Mouse (Mus musculus): ENCODE data around the gene 2010111I01Rik. TPM values are rescaled to one million over a fixed set of nuclear protein-coding genes. Genes with fewer than 3 reads are reported as not detected.
"Not testable (repeated sequence)": the region's sequence is repeated elsewhere in the genome, so short reads cannot be mapped to it uniquely, and the experiment has no call there.

Gene 2010111I01Rik
- polyA plus RNA-seq, 1 experiment, result not detected

- 83% methylated on average over 4 of the region's 4 CpGs for WGBS
- TF ChIP-seq CTCF (IDR thresholded peaks at IDR 0.05; ENCODE audit: insufficient read depth, low read depth, low read length) (no peak), POLR2A (IDR thresholded peaks at IDR 0.05; ENCODE audit: insufficient read depth, low read depth, low read length) (no peak)
- Histone ChIP-seq H3K27ac (ENCODE audit: insufficient read depth, low read depth, low read length) (no peak overlapping the region), H3K4me1 (ENCODE audit: control insufficient read depth, insufficient read depth, low read length) (peaks cover 4% of the 10 kb centered on the region; the same call in 1 of the 2 replicates), H3K4me3 (ENCODE audit: insufficient read depth, low read depth, low read length) (no peak overlapping the region)
Observed at GRCm38 (mm10) chr13:62973111-62973510, 8.4 kb downstream of the 2010111I01Rik start.

- Histone ChIP-seq H3K27ac (ENCODE audit: insufficient read depth, low read depth, low read length) (no peak overlapping the region), H3K4me1 (ENCODE audit: control insufficient read depth, insufficient read depth, low read length) (peaks cover 5% of the 10 kb centered on the region), H3K4me3 (ENCODE audit: insufficient read depth, low read depth, low read length) (no peak overlapping the region)
- TF ChIP-seq POLR2A (IDR thresholded peaks at IDR 0.05; ENCODE audit: insufficient read depth, low read depth, low read length) (no peak), CTCF (IDR thresholded peaks at IDR 0.05; ENCODE audit: insufficient read depth, low read depth, low read length) (no peak)
Observed at GRCm38 (mm10) chr13:62978104-62978503, 13.4 kb downstream of the 2010111I01Rik start.

DNA sequence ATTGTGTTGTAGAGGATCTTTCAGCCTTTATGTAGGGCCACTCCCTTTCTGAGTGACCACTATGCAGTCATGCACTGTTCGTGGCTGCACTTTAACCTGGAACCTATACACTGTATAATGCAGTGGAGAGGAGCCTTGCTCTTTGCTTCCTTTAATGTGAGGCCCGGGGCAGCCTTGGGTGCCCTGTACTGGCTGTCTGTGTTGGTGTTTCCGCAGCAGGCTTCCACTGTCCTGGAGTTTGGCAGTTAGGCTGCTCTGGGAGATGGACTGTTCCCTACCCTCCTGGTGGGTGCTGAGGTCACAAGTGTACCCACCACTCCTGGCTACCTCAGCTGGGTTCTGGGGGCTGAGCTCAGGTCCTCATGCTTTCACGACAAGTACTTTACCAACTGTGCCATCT, 14.1 kb downstream of the 2010111I01Rik start:
- Histone ChIP-seq H3K4me3 (ENCODE audit: insufficient read depth, low read depth, low read length) (no peak overlapping the region), H3K27ac (ENCODE audit: insufficient read depth, low read depth, low read length) (no peak overlapping the region), H3K4me1 (ENCODE audit: control insufficient read depth, insufficient read depth, low read length) (peaks cover 4% of the 10 kb centered on the region)
- WGBS, result 91% methylated on average over 4 of the region's 4 CpGs
- no peak for TF ChIP-seq POLR2A (IDR thresholded peaks at IDR 0.05; ENCODE audit: insufficient read depth, low read depth, low read length)
- TF ChIP-seq CTCF (IDR thresholded peaks at IDR 0.05; ENCODE audit: insufficient read depth, low read depth, low read length), result no peak

GRCm38 (mm10) chr13:62979215-62979614, 14.5 kb downstream of the 2010111I01Rik start:
- 89% methylated on average over 4 of the region's 4 CpGs for WGBS
- peaks cover 3% of the 10 kb centered on the region for H3K4me1 ChIP-seq (ENCODE audit: control insufficient read depth, insufficient read depth, low read length)
- H3K27ac ChIP-seq (ENCODE audit: insufficient read depth, low read depth, low read length), result no peak overlapping the region
- TF ChIP-seq CTCF (IDR thresholded peaks at IDR 0.05; ENCODE audit: insufficient read depth, low read depth, low read length), result no peak
- TF ChIP-seq POLR2A (IDR thresholded peaks at IDR 0.05; ENCODE audit: insufficient read depth, low read depth, low read length), result no peak
- no peak overlapping the region for H3K4me3 ChIP-seq (ENCODE audit: insufficient read depth, low read depth, low read length)

DNA sequence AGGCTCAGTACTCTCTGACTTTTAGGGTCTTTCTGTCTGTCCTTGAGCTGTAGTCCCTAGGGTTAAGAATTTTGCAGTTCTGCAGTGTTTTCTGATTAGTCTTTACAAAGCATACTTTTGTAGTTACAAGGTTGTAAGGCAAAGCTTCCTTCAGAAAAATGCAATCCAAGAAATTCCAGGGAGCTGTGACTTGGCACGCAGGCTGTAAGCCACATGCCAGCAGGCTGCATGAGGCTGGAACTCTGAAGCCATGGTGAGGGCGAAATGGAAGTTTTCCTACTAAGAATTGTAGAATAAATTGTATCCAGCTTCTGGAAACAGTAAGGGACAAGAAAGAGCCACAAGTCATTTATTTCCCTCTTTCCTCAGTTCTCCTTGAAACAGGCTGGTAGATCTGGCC, 15.4 kb downstream of the 2010111I01Rik start:
- no peak for TF ChIP-seq POLR2A (IDR thresholded peaks at IDR 0.05; ENCODE audit: insufficient read depth, low read depth, low read length)
- no peak for TF ChIP-seq CTCF (IDR thresholded peaks at IDR 0.05; ENCODE audit: insufficient read depth, low read depth, low read length)
- Histone ChIP-seq H3K4me3 (ENCODE audit: insufficient read depth, low read depth, low read length) (no peak overlapping the region), H3K27ac (ENCODE audit: insufficient read depth, low read depth, low read length) (no peak overlapping the region), H3K4me1 (ENCODE audit: control insufficient read depth, insufficient read depth, low read length) (peaks cover 3% of the 10 kb centered on the region)
- WGBS, result 57% methylated on average over 2 of the region's 2 CpGs

GRCm38 (mm10) chr13:62984485-62984884, 19.8 kb downstream of the 2010111I01Rik start:
- no peak overlapping the region for H3K4me3 ChIP-seq (ENCODE audit: insufficient read depth, low read depth, low read length)
- H3K27ac ChIP-seq (ENCODE audit: insufficient read depth, low read depth, low read length), result no peak overlapping the region
- H3K4me1 ChIP-seq (ENCODE audit: control insufficient read depth, insufficient read depth, low read length), result peaks cover 3% of the 10 kb centered on the region
- no peak for TF ChIP-seq CTCF (IDR thresholded peaks at IDR 0.05; ENCODE audit: insufficient read depth, low read depth, low read length)
- no peak for TF ChIP-seq POLR2A (IDR thresholded peaks at IDR 0.05; ENCODE audit: insufficient read depth, low read depth, low read length)
- 77% methylated on average over 3 of the region's 3 CpGs for WGBS

DNA sequence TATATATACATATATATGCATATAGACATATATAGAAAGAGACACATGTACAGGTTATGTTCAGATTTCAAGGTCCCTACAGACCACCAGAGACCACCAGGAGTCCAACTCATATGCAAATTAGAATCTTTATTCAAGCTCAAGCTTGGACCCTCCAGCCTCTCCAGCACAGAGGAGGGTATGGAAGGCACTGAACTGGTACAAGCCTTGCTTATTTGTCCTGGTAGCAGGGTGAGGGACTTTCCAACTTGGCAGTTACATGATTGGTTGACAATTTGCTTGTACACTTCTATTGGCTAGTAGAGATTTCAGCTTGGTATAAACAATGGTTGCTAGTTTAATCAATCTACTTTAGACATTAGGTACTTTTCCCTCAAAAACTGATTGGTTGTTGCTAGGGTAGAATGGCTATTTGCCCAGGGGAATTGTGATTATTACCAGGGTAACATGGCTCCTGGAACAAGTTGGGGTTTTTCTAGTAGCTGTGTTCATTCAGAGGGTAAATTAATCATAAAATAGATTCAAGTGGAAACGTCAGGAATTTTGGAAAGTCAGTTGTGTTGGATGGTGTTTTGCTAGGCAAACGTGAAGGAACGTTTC, 25.3 kb downstream of the 2010111I01Rik start:
- Histone ChIP-seq H3K4me3 (ENCODE audit: insufficient read depth, low read depth, low read length) (no peak overlapping the region), H3K4me1 (ENCODE audit: control insufficient read depth, insufficient read depth, low read length) (no peaks in the 10 kb centered on the region), H3K27ac (ENCODE audit: insufficient read depth, low read depth, low read length) (no peak overlapping the region)
- WGBS, result 40% methylated on average over 3 of the region's 3 CpGs
- TF ChIP-seq POLR2A (IDR thresholded peaks at IDR 0.05; ENCODE audit: insufficient read depth, low read depth, low read length) (no peak), CTCF (IDR thresholded peaks at IDR 0.05; ENCODE audit: insufficient read depth, low read depth, low read length) (no peak)

DNA sequence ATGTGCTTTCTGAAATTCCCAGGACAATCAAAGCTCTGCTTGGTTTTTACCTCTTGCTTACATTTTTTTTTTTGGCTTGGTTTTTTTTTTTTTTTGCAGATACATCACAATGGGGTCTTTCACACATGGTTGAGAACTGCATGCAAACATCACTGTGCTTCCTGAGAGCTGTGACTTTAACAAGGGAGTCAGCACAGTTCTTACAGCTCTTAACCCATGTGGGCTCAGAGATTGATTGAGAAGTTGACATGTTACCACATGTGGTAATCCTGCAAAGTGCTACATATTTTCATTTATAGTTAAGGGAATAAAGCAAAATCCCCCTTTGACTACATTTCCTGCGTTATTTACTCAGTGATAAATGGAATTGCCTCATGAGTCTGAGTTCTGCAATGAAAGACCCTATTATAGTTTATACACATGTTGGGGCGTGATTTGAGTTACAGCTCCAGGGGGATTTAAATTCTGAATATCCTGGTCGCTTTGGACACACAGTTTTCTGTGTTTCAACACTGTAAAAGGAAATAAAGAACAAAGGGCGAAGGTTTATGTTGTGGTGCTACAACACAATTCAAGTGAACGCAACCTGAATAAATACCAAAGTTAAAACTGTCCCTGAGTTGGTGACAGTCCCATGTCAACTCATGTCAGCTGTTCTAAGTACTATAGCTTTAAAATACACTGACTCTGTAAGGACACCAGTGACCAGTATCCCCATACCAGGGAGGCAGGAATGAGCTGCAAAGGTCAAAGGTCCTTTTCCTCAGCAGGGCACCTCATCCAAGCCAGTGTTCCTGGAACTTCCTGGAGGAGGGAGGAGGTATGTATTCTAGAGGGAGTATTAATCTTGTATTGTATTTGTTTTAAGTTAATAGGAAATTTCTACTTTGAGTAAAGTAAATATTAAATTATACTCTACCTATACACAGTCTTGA, 29.1 kb downstream of the 2010111I01Rik start:
- no peak overlapping the region for H3K4me3 ChIP-seq (ENCODE audit: insufficient read depth, low read depth, low read length)
- WGBS, result 83% methylated on average over 5 of the region's 5 CpGs
- no peaks in the 10 kb centered on the region for H3K4me1 ChIP-seq (ENCODE audit: control insufficient read depth, insufficient read depth, low read length)
- no peak overlapping the region for H3K27ac ChIP-seq (ENCODE audit: insufficient read depth, low read depth, low read length)
- TF ChIP-seq CTCF (IDR thresholded peaks at IDR 0.05; ENCODE audit: insufficient read depth, low read depth, low read length), result no peak
- no peak for TF ChIP-seq POLR2A (IDR thresholded peaks at IDR 0.05; ENCODE audit: insufficient read depth, low read depth, low read length)

DNA sequence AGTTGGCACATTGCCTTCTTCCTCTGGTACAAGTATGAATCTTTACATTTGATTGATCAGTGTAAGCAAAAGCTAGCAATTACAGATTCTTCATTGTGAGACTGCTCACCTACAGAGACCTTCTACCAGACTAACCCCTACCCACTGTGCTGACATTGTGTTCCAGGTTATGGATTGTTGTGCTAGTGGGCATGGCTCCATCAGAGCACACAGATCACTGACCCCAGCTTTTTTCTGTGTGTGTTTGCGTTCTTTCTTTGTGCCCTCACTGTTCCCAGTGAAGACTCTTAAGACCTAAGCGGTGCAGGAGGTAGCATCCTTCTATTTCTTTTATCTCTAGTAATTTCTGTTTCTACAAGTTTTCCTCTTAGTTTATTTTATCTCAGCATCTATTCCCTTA, 32.1 kb downstream of the 2010111I01Rik start:
- TF ChIP-seq POLR2A (IDR thresholded peaks at IDR 0.05; ENCODE audit: insufficient read depth, low read depth, low read length), result no peak
- no peak for TF ChIP-seq CTCF (IDR thresholded peaks at IDR 0.05; ENCODE audit: insufficient read depth, low read depth, low read length)
- 93% methylated on average over 2 of the region's 2 CpGs for WGBS

GRCm38 (mm10) chr13:63007491-63007890, 42.8 kb downstream of the 2010111I01Rik start:
- not testable (repeated sequence) for H3K27ac ChIP-seq (ENCODE audit: insufficient read depth, low read depth, low read length); H3K4me1 ChIP-seq (ENCODE audit: control insufficient read depth, insufficient read depth, low read length); H3K4me3 ChIP-seq (ENCODE audit: insufficient read depth, low read depth, low read length)
- 88% methylated on average over 3 of the region's 3 CpGs for WGBS

More for the DNA sequence above, 32.1 kb downstream of the 2010111I01Rik start:
- Histone ChIP-seq H3K4me1 (ENCODE audit: control insufficient read depth, insufficient read depth, low read length) (no peaks in the 10 kb centered on the region), H3K4me3 (ENCODE audit: insufficient read depth, low read depth, low read length) (no peak overlapping the region), H3K27ac (ENCODE audit: insufficient read depth, low read depth, low read length) (no peak overlapping the region)
